Mouse (Mus musculus) spleen, adult 10 weeks (tissue): ENCODE data around the gene Sel1l3. TPM values are rescaled to one million over a fixed set of nuclear protein-coding genes. Genes with fewer than 3 reads are reported as not detected.

ENCODE experiments used
- polyA plus RNA-seq: library from polyadenylated mRNA; stranded (reverse); fragments of 350-450 nt; fragmentation: Illumina TruSeq; extraction: RNeasy Lipid Tissue Mini Kit (QIAGEN cat#74804); gene quantifications from one replicate; pipeline ENCODE4 v1.2.3, GENCODE M21; 2015; ENCODE audit warnings: low replicate concordance; ENCODE audit not compliant: insufficient read depth

The Sel1l3 gene
- polyA plus RNA-seq = 0.81 TPM

GRCm38 (mm10) chr5:53213711-53214352 lies at the start of gene Sel1l3:
Gene Sel1l3, minus strand, starts transcription at chr5:53213927.

Other genes starting within 250 kb of the Sel1l3 start
- not detected for gene Slc34a2, start 175.8 kb downstream of the Sel1l3 start, polyA plus RNA-seq
- gene Smim20, start 53.2 kb upstream of the Sel1l3 start, polyA plus RNA-seq = 49.0 TPM